Mouse (Mus musculus) lung, embryonic 16.5 days (tissue): ENCODE data around the gene Gm19402. TPM values are rescaled to one million over a fixed set of nuclear protein-coding genes. Genes with fewer than 3 reads are reported as not detected.
A peak's percentile ranks its signal among the peaks of the same experiment; 100 is the strongest.

Experiments
- ATAC-seq: fragments of 200-750 bp; cut with Nextera tagmentation; 2 replicates; pipeline ENCODE4 v1.8.0; 2017; ENCODE audit warnings: low read depth, mild to moderate bottlenecking, moderate library complexity
- H3K27ac ChIP-seq: fragments of 300-500 bp; sonication (generic); 2 replicates; pipeline ENCODE4 v1.5.1; 2014; ENCODE audit warnings: mild to moderate bottlenecking, control low read depth, low read length
- H3K27me3 ChIP-seq: fragments of 300-500 bp; sonication (generic); 2 replicates; pipeline ENCODE4 v1.6.1; 2014; ENCODE audit warnings: low read depth, low read length, mixed read lengths; ENCODE audit not compliant: control insufficient read depth, insufficient read depth
- H3K36me3 ChIP-seq: fragments of 300-500 bp; sonication (generic); 2 replicates; pipeline ENCODE4 v1.6.1; 2014; ENCODE audit warnings: low read length; ENCODE audit not compliant: control insufficient read depth, insufficient read depth
- H3K4me1 ChIP-seq: fragments of 300-500 bp; sonication (generic); replicated peaks from 2 replicates; pipeline ENCODE4 v1.6.1; 2014; ENCODE audit warnings: low read length, mixed read lengths; ENCODE audit not compliant: control insufficient read depth, insufficient read depth
- H3K4me2 ChIP-seq: fragments of 300-500 bp; sonication (generic); 2 replicates; pipeline ENCODE4 v1.6.1; 2014; ENCODE audit warnings: low read depth, low read length, control low read depth
- H3K4me3 ChIP-seq: fragments of 300-500 bp; sonication (generic); 2 replicates; pipeline ENCODE4 v1.5.1; 2014; ENCODE audit warnings: mild to moderate bottlenecking, low read length, control low read depth
- H3K9ac ChIP-seq: fragments of 300-500 bp; sonication (generic); 2 replicates; pipeline ENCODE4 v1.6.1; 2014; ENCODE audit warnings: low read length, control low read depth
- H3K9me3 ChIP-seq: fragments of 300-500 bp; sonication (generic); 2 replicates; pipeline ENCODE4 v1.6.1; 2016; ENCODE audit warnings: low read length; ENCODE audit not compliant: control insufficient read depth
- WGBS: fragments of 180-500 bp; shearing (Covaris S2); extraction: QIAGEN DNeasy Blood & Tissue Kit; methylation state at CpG from one replicate; pipeline ENCODE4 v1.1.7; 2014; 5-methylcytosine and 5-hydroxymethylcytosine counted together
- polyA plus RNA-seq: library from polyadenylated mRNA; unstranded; fragments of >200 nt; fragmentation: Nextera tagmentation; extraction: Ambion mirVana; gene quantifications from 2 replicates; pipeline ENCODE4 v1.2.1, GENCODE M21; 2015

Gm19402 gene
- polyA plus RNA-seq, 1 experiment from 2014 or later, result not detected

- Histone ChIP-seq H3K36me3 (no peaks in the 10 kb centered on the region), H3K9ac (no peak overlapping the region), H3K4me1 (peaks cover 3% of the 10 kb centered on the region; the same call in 1 of the 2 replicates), H3K4me2 (no peak overlapping the region), H3K9me3 (no peaks in the 10 kb centered on the region), H3K4me3 (no peak overlapping the region), H3K27ac (no peak overlapping the region), H3K27me3 (peaks cover 21% of the 10 kb centered on the region)
- no peak for ATAC-seq
- WGBS, result 55% methylated on average over 13 of the region's 13 CpGs
These were observed 16.8 kb downstream of the Gm19402 start for GRCm38 (mm10) chr10:77673765-77674164.

- ATAC-seq, result no peak
- Histone ChIP-seq H3K9ac (no peak overlapping the region), H3K27ac (no peak overlapping the region), H3K4me1 (no peaks in the 10 kb centered on the region), H3K27me3 (peaks cover 4% of the 10 kb centered on the region), H3K36me3 (no peaks in the 10 kb centered on the region), H3K4me3 (no peak overlapping the region), H3K4me2 (no peak overlapping the region), H3K9me3 (no peaks in the 10 kb centered on the region)
- 14% methylated on average over 4 of the region's 4 CpGs for WGBS
These were observed 19.0 kb downstream of the Gm19402 start for GRCm38 (mm10) chr10:77671519-77671918.

GRCm38 (mm10) chr10:77670710-77671109 is 19.8 kb downstream of the Gm19402 start:
- Histone ChIP-seq H3K36me3 (no peaks in the 10 kb centered on the region), H3K4me2 (no peak overlapping the region), H3K4me1 (no peaks in the 10 kb centered on the region), H3K4me3 (no peak overlapping the region), H3K27me3 (no peaks in the 10 kb centered on the region; the same call in 1 of the 2 replicates), H3K27ac (no peak overlapping the region), H3K9ac (no peak overlapping the region), H3K9me3 (no peaks in the 10 kb centered on the region)
- ATAC-seq, result no peak
- 53% methylated on average over 4 of the region's 4 CpGs for WGBS

DNA sequence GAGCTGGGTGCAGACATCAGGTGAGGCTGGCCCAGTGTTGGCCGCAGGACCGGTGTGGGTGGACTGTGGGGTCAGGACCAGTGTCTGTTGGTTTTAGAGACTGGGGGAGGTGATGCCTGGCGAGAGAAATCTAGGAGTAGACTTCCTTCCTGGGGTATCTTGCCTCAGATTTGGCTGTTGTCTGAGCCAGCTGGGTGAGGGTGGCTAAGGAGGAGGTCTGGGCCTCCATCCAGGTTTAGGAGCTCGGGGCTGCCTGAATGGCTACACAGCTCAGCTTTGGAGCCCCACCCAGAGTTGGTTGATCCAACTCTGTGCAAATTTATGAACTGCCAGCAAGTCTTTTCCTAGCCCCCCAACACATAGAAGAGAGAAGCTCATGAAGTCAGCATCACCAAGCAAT is 23.2 kb downstream of the Gm19402 start:
- 69% methylated on average over 4 of the region's 4 CpGs for WGBS
- H3K9ac ChIP-seq, result no peak overlapping the region
- no peaks in the 10 kb centered on the region for H3K4me1 ChIP-seq
- no peak overlapping the region for H3K4me3 ChIP-seq
- H3K27me3 ChIP-seq, result peaks cover 4% of the 10 kb centered on the region
- no peak overlapping the region for H3K27ac ChIP-seq
- H3K4me2 ChIP-seq, result no peak overlapping the region
- no peaks in the 10 kb centered on the region for H3K9me3 ChIP-seq
- ATAC-seq, result no peak
- H3K36me3 ChIP-seq, result no peaks in the 10 kb centered on the region

- no peak overlapping the region for H3K4me3 ChIP-seq
- no peaks in the 10 kb centered on the region for H3K4me1 ChIP-seq
- H3K36me3 ChIP-seq, result no peaks in the 10 kb centered on the region
- H3K9me3 ChIP-seq, result no peaks in the 10 kb centered on the region
- peaks cover 4% of the 10 kb centered on the region for H3K27me3 ChIP-seq
- H3K4me2 ChIP-seq, result no peak overlapping the region
- no peak overlapping the region for H3K27ac ChIP-seq
- H3K9ac ChIP-seq, result no peak overlapping the region
- 55% methylated on average over 8 of the region's 8 CpGs for WGBS
- no peak for ATAC-seq
These were observed 24.2 kb downstream of the Gm19402 start for GRCm38 (mm10) chr10:77666342-77666741.

DNA sequence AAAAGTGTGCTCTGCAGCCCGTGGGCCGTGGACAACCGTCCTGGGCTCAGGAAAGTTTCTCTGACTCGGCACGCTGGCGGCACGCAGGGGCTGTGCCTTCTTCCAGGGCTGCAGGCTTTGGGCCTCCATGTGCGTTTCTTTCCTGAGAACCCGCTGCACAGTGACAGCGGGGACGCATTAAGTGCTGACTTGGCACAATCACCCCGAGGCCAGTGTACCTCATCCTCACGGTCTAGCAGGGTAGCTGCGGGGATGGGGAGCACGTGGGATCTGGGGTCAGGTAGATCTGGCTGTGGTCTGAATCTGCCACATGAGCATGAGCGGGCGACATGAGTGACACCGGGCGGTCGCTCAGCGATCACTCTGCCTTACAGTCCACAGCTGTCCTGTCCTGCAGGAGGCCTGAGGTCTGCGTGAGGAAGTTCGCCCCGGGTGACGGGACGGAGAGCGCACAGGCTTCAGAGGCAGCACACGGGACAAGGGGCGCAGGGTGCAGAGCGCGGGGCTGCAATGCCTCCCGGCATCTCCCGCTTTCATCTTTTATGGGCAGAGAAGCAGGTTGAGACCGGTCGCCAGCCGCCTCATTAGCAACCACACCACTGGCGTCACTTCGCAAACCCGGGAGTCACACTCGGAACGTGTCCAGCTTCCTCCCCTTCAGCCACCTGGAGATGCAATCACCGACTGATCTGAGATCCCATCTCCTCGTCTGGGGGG is 26.4 kb downstream of the Gm19402 start:
- H3K4me2 ChIP-seq, result no peak overlapping the region
- H3K9me3 ChIP-seq, result no peaks in the 10 kb centered on the region
- H3K9ac ChIP-seq, result no peak overlapping the region
- no peak overlapping the region for H3K27ac ChIP-seq
- no peak overlapping the region for H3K4me3 ChIP-seq
- no peak for ATAC-seq
- H3K36me3 ChIP-seq, result no peaks in the 10 kb centered on the region
- 34% methylated on average over 43 of the region's 43 CpGs for WGBS
- no peaks in the 10 kb centered on the region for H3K4me1 ChIP-seq
- peaks cover 4% of the 10 kb centered on the region for H3K27me3 ChIP-seq

DNA sequence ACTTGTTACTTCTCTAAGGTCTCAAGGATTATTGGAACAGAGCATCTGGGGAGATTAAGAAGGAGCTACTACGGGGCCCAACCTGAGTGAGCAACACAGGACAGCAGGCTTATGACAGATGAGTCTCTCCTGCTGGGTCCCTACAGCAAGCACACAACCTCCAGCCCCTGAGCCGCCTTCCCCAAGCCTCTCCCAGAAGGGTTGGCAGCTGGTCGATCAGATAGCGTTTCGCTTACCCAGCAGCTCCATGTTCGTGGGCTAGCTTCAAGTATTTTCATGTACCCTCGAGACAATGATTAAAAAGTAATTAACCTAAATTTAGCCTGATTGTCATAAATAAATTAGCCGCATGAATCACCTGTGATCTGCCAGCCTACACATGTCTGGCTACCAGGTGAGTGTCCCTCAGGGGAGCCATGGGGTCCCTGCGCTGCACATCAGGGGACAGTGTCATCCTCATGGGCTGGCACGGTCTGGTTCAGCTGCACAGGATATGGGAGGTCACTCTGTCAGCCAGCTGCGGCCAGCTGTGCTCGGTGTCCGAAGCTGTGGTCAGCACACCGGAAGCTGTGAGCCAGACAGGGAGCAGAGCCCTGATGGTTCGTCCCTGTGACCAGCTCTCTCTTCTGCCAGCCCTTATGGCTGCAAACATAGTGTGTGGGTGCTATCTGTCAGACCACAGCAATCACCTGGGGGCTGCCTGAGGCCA is 32.1 kb downstream of the Gm19402 start:
- Histone ChIP-seq H3K9me3 (no peaks in the 10 kb centered on the region), H3K4me1 (no peaks in the 10 kb centered on the region), H3K27me3 (no peaks in the 10 kb centered on the region), H3K36me3 (no peaks in the 10 kb centered on the region), H3K9ac (no peak overlapping the region), H3K27ac (no peak overlapping the region), H3K4me3 (no peak overlapping the region), H3K4me2 (no peak overlapping the region)
- WGBS, result 48% methylated on average over 15 of the region's 15 CpGs
- ATAC-seq, result peak; percentile 92

- no peak overlapping the region for H3K4me3 ChIP-seq
- no peak overlapping the region for H3K9ac ChIP-seq
- no peaks in the 10 kb centered on the region for H3K4me1 ChIP-seq
- no peak overlapping the region for H3K27ac ChIP-seq
- ATAC-seq, result no peak
- no peaks in the 10 kb centered on the region for H3K36me3 ChIP-seq
- no peak overlapping the region for H3K4me2 ChIP-seq
- H3K27me3 ChIP-seq, result no peaks in the 10 kb centered on the region
- 82% methylated on average over 9 of the region's 9 CpGs for WGBS
- H3K9me3 ChIP-seq, result no peaks in the 10 kb centered on the region
These were observed 38.5 kb downstream of the Gm19402 start for GRCm38 (mm10) chr10:77652046-77652445.

DNA sequence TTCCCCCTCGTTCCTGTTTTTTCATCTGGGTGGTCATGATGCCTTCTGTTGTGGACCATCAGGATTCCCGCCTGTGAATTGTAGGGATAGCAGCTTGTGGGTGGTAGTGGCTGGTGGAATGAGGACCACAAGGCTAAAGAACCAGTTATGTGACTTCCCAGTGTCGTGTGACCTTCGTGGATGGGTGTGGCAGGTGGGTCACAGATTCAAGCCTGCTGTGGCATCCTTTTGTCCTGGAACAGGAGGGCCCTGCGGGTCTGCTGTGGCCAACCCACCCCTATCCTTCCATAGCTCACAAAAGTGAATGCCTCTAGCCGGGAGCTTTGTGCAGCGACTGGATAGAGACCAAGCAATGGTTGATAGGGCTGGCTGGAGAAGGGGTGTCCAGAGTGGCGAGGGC is 42.7 kb downstream of the Gm19402 start:
- H3K9me3 ChIP-seq, result no peaks in the 10 kb centered on the region
- no peak overlapping the region for H3K4me2 ChIP-seq
- H3K4me1 ChIP-seq, result no peaks in the 10 kb centered on the region
- H3K4me3 ChIP-seq, result no peak overlapping the region
- H3K27me3 ChIP-seq, result no peaks in the 10 kb centered on the region
- ATAC-seq, result no peak
- H3K27ac ChIP-seq, result no peak overlapping the region
- WGBS, result 84% methylated on average over 8 of the region's 8 CpGs
- H3K36me3 ChIP-seq, result peaks cover 26% of the 10 kb centered on the region
- no peak overlapping the region for H3K9ac ChIP-seq
